Mouse (Mus musculus) right cerebral cortex, postnatal 36 days (tissue): Measurements from ENCODE around the gene Adh6b.

Source experiments
- DNase-seq, 2 experiments: peaks; one replicate each; pipeline ENCODE4 v3.0.0; 2022; ENCODE audit warnings: low spot score in 2 of 2, mixed read lengths in 1 of 2

Gene Adh6b

GRCm38 (mm10) chr3:138341471-138341870 is at the start of gene Adh6b:
Gene Adh6b (plus strand): TSS chr3:138341775.
- DNase-seq, result no peak

- no peak for DNase-seq
Measured at GRCm38 (mm10) chr3:138293298-138293895, 48.2 kb upstream of the Adh6b start.

GRCm38 (mm10) chr3:138300130-138300529 is 41.4 kb upstream of the Adh6b start:
- DNase-seq, result no peak

DNA sequence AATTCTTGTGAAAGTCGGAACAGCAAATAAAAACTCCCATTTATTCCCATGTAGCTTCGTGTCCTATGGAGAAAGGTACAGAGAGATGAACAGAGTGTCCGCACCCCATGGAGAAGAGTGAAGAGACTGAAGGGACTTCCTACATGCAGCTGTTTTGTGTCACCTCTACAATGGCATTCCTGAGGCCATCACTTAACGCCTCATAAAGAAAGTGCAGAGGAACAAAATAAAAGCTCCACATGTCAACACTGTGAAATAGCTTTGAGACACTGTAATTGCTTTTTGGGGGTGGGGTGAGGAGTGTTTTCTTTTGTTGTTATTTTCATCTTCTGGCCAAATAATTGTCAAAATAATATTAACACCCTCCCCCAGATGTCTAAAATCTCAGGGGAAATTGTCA is 38.9 kb upstream of the Adh6b start:
- DNase-seq, result no peak

DNA sequence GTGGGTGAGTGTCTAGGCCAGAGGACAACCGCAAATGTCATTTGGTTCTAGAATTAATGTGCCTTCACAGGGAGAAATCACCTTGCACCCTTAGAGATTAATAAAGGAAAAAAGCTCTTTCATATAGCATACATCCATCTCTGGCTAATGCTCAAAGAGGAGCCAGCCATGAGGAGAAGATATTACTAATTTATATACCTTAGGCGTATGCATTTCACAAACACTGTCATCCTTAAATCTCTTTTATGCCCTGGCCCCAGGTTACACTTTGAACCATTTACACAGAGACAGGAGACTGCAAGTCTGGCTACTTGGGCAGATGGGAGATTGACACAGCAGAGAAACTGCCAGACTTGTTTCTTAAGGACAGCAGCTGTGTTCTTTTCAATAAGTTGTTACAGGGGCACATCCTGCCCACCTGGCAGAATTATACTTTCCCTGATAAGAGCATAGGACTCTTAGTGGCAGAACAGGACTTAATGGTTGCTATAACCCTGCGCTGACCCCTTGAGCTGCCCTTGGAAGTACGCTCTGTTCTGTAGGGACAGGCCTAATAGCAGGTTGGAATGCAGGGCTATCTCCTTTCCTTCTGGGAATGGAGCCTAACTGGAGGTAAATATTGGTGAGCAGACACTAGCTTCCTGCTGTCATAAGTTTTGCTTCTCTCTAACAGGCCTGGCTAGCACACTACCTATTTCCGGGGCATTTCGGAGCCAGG is 37.6 kb upstream of the Adh6b start:
- DNase-seq, result no peak

- no peak for DNase-seq
Measured at GRCm38 (mm10) chr3:138304489-138304871, 37.1 kb upstream of the Adh6b start.

- DNase-seq, result no peak
Measured at GRCm38 (mm10) chr3:138305486-138306289, 35.9 kb upstream of the Adh6b start.

DNA sequence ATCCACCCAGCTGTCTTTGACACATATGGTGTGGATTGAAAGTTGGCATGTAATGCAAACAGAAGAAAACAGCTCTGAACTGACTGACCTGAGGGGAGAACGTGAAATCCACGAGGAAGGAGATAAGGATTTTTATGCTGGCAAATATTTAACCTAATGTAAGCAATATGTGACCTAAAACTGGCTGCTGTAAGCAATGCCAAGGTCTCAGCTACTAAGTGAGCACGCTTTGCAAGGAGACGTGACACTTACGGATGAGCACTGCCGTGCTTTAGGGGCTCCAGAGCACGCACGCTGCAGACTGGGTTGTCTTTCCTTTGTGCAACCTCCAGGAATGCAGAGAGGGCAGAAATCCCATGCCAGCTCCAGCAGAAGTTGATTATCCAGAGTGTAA is 35.3 kb upstream of the Adh6b start:
- DNase-seq, result no peak

GRCm38 (mm10) chr3:138309910-138310309 is 31.7 kb upstream of the Adh6b start:
- no peak for DNase-seq

DNA sequence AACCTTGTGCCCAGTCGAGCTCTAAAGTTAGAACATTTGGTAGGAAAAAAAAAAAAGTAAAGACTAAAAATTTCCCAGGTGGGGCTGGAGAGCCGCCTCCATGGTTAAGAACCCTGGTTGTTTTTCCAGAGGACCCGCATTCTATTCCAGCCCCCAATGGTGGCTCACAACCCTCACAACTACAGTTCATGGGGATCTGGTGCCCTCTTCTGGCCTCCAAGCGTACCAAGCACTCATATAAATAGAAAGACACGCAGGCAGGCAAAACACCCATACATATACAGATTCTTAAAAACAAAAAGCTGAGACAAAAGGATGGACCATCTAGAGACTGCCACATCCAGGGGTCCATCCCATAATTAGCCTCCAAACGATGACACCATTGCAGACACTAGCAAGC is 30.6 kb upstream of the Adh6b start:
- DNase-seq, result no peak

DNA sequence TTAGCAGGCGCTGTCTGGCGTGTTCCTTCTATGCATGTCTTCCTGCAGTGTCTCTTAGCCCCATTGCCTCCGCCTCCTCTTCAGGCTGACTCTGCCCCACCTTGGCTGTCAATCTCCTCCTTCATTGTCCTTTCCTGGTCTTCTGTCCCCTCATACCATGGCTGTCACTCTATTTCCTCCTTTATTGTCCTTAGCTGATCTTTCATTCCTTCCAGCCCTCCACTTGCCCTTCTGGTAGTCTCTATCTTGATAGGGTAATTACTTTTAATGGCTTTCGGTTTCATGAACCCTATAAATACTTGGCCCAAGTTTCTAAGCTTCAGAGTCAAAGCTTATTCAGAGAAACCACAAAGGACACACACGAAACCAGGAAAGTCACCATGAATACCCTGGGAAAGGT is 28.6 kb upstream of the Adh6b start, which contains the start of gene Adh6a:
TSS of gene Adh6a (plus strand) at position 322 of the 400 bp plus-strand sequence.
- DNase-seq, result no peak

DNA sequence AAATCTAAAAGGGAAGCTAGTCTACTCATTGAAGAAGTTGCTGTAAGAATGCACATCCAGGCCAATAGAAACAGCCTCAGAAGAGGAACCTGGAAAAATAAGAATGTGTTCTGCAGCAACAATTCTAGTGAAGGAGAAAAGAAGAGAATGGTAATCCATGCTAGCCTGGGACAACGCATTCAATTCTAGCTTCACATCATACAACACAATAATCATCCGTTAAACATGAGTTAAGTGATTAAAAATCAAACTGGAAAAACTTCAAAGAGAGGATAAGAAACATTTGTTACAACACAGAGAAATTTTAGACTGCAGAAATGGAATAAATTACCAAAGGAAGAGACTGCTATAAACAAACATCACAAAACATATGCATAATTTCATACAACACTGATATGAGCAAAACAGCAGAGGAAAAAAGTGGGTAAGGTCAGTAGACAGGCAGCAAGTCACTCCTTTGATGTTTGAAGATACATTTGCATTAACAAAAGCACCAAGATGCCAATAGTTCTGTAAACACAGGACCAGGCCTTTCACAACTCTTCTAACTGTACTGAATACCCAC is 24.6 kb upstream of the Adh6b start:
- no peak for DNase-seq

DNA sequence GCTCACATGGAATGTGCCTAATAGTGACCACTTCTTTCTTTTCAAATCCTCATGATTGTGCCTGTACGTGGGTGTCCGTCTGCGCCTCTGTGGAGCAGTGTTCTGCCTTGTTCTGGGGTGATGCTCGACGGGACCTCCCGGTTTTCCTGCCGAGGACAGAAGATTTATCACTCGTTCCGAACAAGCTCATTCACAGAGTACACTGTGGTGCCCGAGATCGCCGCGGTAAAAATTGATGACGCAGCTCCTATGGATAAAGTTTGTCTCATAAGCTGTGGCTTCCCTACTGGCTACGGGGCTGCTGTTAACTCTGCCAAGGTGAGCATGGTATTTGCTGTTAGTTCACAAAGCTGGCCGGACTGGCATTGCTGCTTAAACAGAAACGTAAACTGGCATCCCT is 16.6 kb upstream of the Adh6b start:
- DNase-seq, result no peak

DNA sequence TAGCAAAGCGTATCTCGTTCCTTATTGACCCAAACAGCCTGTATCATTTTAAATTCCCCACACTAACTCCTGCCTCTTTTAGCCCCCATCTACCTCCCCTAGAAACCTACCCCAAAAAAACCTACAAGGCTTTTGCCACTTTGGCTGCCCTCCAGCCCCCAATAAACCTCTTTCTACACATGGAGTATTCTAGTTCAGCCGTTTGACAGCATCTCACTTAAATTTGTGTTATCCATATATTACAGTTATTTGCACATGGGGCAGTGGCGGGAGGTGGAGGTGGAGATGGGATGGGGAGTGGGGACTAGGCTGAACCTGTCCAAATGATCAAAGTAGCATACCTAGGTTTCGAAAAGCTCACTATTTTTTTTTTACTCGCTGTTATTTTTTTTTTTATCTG is 16.1 kb upstream of the Adh6b start:
- no peak for DNase-seq

- DNase-seq, result no peak
Measured at GRCm38 (mm10) chr3:138333910-138334309, 7.7 kb upstream of the Adh6b start.

GRCm38 (mm10) chr3:138334320-138334719 is 7.3 kb upstream of the Adh6b start:
- no peak for DNase-seq

DNA sequence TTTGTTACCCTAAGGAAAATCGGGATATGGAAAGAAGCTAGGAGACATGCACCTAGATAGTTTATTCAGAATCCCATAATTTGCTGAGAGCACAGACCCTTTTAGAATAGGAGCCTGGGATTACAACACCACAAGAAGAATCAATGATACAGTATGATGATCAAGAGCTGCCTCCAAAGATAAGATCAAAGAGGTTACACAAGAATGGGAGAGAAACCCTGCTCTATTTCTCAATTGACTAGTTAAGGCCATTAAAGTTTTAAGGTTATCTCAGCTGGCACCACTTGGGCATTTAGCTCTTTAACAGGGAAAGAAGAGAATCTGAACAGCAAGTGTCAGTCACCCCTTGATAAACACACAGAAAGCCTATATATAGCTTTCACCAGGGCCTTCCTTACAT is 6.0 kb upstream of the Adh6b start:
- no peak for DNase-seq

DNA sequence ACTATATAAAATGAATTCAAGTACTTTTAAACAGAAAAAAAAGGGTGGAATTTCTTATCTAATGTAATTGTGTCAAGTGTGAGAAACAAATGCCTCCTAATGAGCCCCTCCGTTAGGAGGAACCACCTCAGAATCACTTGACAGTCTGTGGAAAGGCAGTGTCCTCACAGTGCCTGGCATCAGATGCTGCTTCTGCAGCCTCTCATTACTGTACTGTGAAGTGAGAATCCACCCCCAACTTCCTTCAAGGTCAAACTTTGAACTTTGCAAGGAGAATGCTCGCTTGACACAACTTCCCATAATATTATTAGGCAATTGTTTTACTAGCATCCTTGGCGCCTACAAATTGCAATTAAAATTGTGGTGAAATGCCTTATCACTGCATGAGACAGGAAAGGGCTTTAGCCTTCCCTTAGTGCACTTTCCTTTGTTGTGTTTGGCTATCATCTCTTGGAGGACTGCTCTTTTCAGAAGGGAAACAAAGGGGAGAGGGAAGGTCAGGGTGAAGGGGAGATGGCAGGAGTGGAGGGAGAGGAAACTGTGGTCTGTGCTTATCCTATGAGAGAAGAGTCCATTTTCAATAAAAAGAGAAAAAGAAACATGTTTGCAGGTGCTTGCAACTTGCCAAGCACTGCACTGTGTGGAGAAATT is 5.3 kb upstream of the Adh6b start:
- DNase-seq, result no peak

DNA sequence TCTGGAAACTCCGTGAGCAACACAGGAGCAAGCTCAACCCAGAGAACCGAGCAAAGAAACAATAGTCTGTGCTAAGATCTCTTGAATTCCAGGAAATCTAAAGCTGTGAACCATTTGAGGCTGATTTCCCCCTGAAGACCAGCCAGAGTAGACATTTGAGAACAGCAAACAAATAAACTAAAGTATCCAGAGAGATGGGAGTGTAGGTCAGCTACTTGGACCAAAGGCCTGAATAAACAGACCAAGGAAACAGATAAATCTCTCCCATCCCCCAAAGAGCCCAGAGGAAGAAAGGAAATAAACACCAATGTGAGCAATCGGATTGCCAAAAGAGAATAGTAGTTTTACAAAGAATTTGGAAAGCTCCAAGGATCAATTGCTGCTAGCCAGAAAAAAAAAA is 5.5 kb downstream of the Adh6b start:
- DNase-seq, result no peak

DNA sequence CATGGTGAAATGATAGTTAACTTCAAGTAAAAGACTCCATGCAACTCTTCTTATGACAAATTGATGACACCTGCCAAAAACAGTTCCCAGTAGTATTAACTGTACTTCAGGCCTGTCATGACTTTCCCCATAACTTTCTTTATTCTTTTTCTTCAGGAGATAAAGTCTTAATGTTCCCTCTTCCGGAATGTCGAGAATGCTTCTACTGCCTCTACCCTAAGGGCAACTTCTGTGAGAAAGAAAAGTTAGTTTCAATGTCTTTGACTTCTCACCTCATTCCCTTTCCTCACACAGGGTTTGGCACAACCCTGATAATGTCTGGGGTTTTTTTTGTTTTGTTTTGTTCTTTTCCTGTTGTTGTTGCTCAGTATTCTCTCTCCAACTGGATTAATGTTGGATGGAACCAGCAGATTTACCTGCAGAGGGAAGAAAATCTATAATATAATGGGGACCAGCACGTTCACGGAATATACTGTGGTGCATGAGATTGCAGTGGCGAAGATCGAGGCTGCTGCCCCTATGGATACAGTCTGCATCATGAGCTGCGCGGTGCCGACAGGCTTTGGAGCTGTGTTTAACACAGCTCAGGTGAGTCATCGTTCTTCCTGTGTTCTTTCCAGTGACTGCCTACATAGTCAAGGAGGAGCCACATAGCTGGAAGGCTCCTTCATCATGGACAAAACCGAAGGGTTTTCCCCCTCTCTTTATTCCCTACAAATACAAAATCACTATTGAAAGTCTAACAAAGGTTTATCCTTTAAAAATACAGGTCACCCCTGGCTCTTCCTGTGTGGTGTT is 10.6 kb downstream of the Adh6b start:
- DNase-seq, result no peak

GRCm38 (mm10) chr3:138358856-138359255 is 17.3 kb downstream of the Adh6b start:
- DNase-seq, result no peak
